Mouse (Mus musculus): ENCODE results near the gene Adamts13. TPM values are rescaled to one million over a fixed set of nuclear protein-coding genes. Genes with fewer than 3 reads are reported as not detected.

Adamts13 gene
- not detected in 2 replicates for polyA plus RNA-seq (2012; ENCODE audit: insufficient read depth, insufficient read length, low replicate concordance, missing spikeins)

GRCm38 (mm10) chr2:26973116-26973515, at the start of gene Adamts13:
Gene Adamts13, plus strand, starts transcription at chr2:26973416.
- H3K4me1 ChIP-seq (ENCODE audit: control insufficient read depth, insufficient read depth, low read length), result no peaks in the 10 kb centered on the region
- WGBS, result 61% methylated on average over 3 of the region's 3 CpGs
- H3K4me3 ChIP-seq (ENCODE audit: insufficient read depth, low read depth, low read length), result no peak within 1 kb of the TSS
- no peak within 1 kb of the TSS for H3K27ac ChIP-seq (ENCODE audit: insufficient read depth, low read depth, low read length)
- TF ChIP-seq POLR2A (IDR thresholded peaks at IDR 0.05; ENCODE audit: insufficient read depth, low read depth, low read length), result no peak
- TF ChIP-seq CTCF (IDR thresholded peaks at IDR 0.05; ENCODE audit: insufficient read depth, low read depth, low read length), result no peak

GRCm38 (mm10) chr2:26927745-26928476, 45.3 kb upstream of the Adamts13 start:
- no peak overlapping the region for H3K4me3 ChIP-seq (ENCODE audit: insufficient read depth, low read depth, low read length)
- no peak for TF ChIP-seq CTCF (IDR thresholded peaks at IDR 0.05; ENCODE audit: insufficient read depth, low read depth, low read length)
- TF ChIP-seq POLR2A (IDR thresholded peaks at IDR 0.05; ENCODE audit: insufficient read depth, low read depth, low read length), result no peak
- WGBS, result 93% methylated on average over 6 of the region's 6 CpGs

GRCm38 (mm10) chr2:26930390-26930789, 42.8 kb upstream of the Adamts13 start:
- no peak overlapping the region for H3K27ac ChIP-seq (ENCODE audit: insufficient read depth, low read depth, low read length)
- 6% methylated on average over 1 of the region's 1 CpGs for WGBS
- H3K4me3 ChIP-seq (ENCODE audit: insufficient read depth, low read depth, low read length), result no peak overlapping the region
- peaks cover 14% of the 10 kb centered on the region for H3K4me1 ChIP-seq (ENCODE audit: control insufficient read depth, insufficient read depth, low read length)
- TF ChIP-seq POLR2A (IDR thresholded peaks at IDR 0.05; ENCODE audit: insufficient read depth, low read depth, low read length), result no peak
- TF ChIP-seq CTCF (IDR thresholded peaks at IDR 0.05; ENCODE audit: insufficient read depth, low read depth, low read length), result no peak

More at GRCm38 (mm10) chr2:26927745-26928476, 45.3 kb upstream of the Adamts13 start:
- peaks cover 8% of the 10 kb centered on the region for H3K4me1 ChIP-seq (ENCODE audit: control insufficient read depth, insufficient read depth, low read length)
- H3K27ac ChIP-seq (ENCODE audit: insufficient read depth, low read depth, low read length), result no peak overlapping the region

GRCm38 (mm10) chr2:26932473-26933303, 40.5 kb upstream of the Adamts13 start:
- Histone ChIP-seq H3K4me3 (ENCODE audit: insufficient read depth, low read depth, low read length) (peak overlapping the region; percentile 100), H3K4me1 (ENCODE audit: control insufficient read depth, insufficient read depth, low read length) (peaks cover 14% of the 10 kb centered on the region), H3K27ac (ENCODE audit: insufficient read depth, low read depth, low read length) (peak overlapping the region; percentile 67; the same call in 1 of the 2 replicates)
- WGBS, result under 1% methylated on average over 46 of the region's 49 CpGs
- TF ChIP-seq POLR2A (IDR thresholded peaks at IDR 0.05; ENCODE audit: insufficient read depth, low read depth, low read length), result no peak
- TF ChIP-seq CTCF (IDR thresholded peaks at IDR 0.05; ENCODE audit: insufficient read depth, low read depth, low read length), result no peak

- Histone ChIP-seq H3K4me1 (ENCODE audit: control insufficient read depth, insufficient read depth, low read length) (peaks cover 14% of the 10 kb centered on the region), H3K27ac (ENCODE audit: insufficient read depth, low read depth, low read length) (peak within 1 kb of the TSS; percentile 67; the same call in 1 of the 2 replicates), H3K4me3 (ENCODE audit: insufficient read depth, low read depth, low read length) (peak within 1 kb of the TSS; percentile 100)
- TF ChIP-seq POLR2A (IDR thresholded peaks at IDR 0.05; ENCODE audit: insufficient read depth, low read depth, low read length), result peak; percentile 57; the same call in 1 of the 2 replicates
- no peak for TF ChIP-seq CTCF (IDR thresholded peaks at IDR 0.05; ENCODE audit: insufficient read depth, low read depth, low read length)
- 1% methylated on average over 62 of the region's 70 CpGs for WGBS
Observed at GRCm38 (mm10) chr2:26933304-26934055, 39.7 kb upstream of the Adamts13 start, which contains the start of the genes Surf4 and Stkld1. Gene Surf4, minus strand, starts transcription at chr2:26933928. Gene Stkld1, plus strand, starts transcription at chr2:26934047.

GRCm38 (mm10) chr2:26935286-26935685, 37.9 kb upstream of the Adamts13 start:
- H3K4me3 ChIP-seq (ENCODE audit: insufficient read depth, low read depth, low read length), result no peak overlapping the region

GRCm38 (mm10) chr2:26936425-26936824, 36.8 kb upstream of the Adamts13 start:
- H3K4me1 ChIP-seq (ENCODE audit: control insufficient read depth, insufficient read depth, low read length), result peaks cover 11% of the 10 kb centered on the region
- no peak overlapping the region for H3K27ac ChIP-seq (ENCODE audit: insufficient read depth, low read depth, low read length)
- TF ChIP-seq POLR2A (IDR thresholded peaks at IDR 0.05; ENCODE audit: insufficient read depth, low read depth, low read length) (no peak), CTCF (IDR thresholded peaks at IDR 0.05; ENCODE audit: insufficient read depth, low read depth, low read length) (no peak)
- WGBS, result 65% methylated on average over 1 of the region's 1 CpGs
- no peak overlapping the region for H3K4me3 ChIP-seq (ENCODE audit: insufficient read depth, low read depth, low read length)

More at GRCm38 (mm10) chr2:26935286-26935685, 37.9 kb upstream of the Adamts13 start:
- TF ChIP-seq CTCF (IDR thresholded peaks at IDR 0.05; ENCODE audit: insufficient read depth, low read depth, low read length), result no peak
- TF ChIP-seq POLR2A (IDR thresholded peaks at IDR 0.05; ENCODE audit: insufficient read depth, low read depth, low read length), result no peak
- WGBS, result 93% methylated on average over 2 of the region's 2 CpGs
- H3K27ac ChIP-seq (ENCODE audit: insufficient read depth, low read depth, low read length), result no peak overlapping the region
- H3K4me1 ChIP-seq (ENCODE audit: control insufficient read depth, insufficient read depth, low read length), result peaks cover 11% of the 10 kb centered on the region

- TF ChIP-seq POLR2A (IDR thresholded peaks at IDR 0.05; ENCODE audit: insufficient read depth, low read depth, low read length) (no peak), CTCF (IDR thresholded peaks at IDR 0.05; ENCODE audit: insufficient read depth, low read depth, low read length) (no peak)
- Histone ChIP-seq H3K4me1 (ENCODE audit: control insufficient read depth, insufficient read depth, low read length) (no peaks in the 10 kb centered on the region), H3K27ac (ENCODE audit: insufficient read depth, low read depth, low read length) (no peak overlapping the region), H3K4me3 (ENCODE audit: insufficient read depth, low read depth, low read length) (no peak overlapping the region)
- WGBS, result 47% methylated on average over 5 of the region's 5 CpGs
Observed at GRCm38 (mm10) chr2:26941539-26941938, 31.7 kb upstream of the Adamts13 start.

All from olfactory bulb, adult 2 months (tissue).